Mouse (Mus musculus) stomach, postnatal 0 days (tissue): ENCODE data around the gene Mdga2.

Experiments
- CTCF ChIP-seq: IDR thresholded peaks from 2 replicates; pipeline ENCODE4 v1.5.1; 2016; ENCODE audit warnings: antibody characterized with exemption, low read depth, mild to moderate bottlenecking, moderate library complexity
- EP300 ChIP-seq: optimal IDR thresholded peaks from 2 replicates; pipeline ENCODE3; 2016; ENCODE audit warnings: antibody characterized with exemption

DNA sequence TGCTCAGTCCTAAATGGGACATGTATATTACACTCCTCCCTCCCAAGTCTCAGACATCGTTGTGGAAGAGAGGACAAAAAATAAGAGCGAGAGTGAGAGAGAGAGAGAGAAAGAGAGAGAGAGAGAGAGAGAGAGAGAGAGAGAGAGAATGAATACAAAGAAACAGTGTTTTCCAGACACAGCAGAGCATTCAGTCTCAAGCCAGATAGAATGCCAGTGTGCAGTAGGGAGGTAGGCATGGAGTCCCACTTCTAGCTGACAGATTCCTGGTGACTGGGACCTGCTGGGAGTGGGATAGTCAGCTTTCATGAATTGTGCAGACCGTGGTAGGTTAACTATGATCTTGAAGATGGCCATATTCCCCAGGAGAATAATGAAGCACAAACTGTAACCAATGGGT, 542.8 kb downstream of the Mdga2 start:
- no peak for TF ChIP-seq CTCF
- TF ChIP-seq EP300 = no peak
